Mouse (Mus musculus): Measurements from ENCODE around the gene Ppp1r36. TPM values are rescaled to one million over a fixed set of nuclear protein-coding genes. Genes with fewer than 3 reads are reported as not detected.

Gene Ppp1r36
- polyA plus RNA-seq, 1 experiment from 2014 or later = 1.6 TPM

DNA sequence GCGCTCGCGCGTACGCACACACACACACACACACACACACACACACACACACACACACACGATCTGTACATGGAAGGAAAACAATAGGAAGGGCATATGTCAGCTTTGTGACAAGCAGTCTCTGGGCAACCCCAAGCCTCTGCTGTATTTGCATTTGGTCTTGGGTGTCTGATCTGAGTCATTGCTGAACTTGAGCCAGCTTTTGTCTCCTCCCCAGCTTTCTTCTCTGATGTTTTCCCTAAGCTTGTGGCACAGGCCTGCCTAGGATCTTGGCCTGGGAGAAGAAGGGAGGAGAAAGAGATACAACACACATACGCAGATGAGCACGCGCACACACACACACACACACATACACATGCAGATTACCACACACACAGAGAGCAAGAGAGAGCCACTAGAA, 46.1 kb downstream of the Ppp1r36 start:
- WGBS = 85% methylated on average over 9 of the region's 9 CpGs

DNA sequence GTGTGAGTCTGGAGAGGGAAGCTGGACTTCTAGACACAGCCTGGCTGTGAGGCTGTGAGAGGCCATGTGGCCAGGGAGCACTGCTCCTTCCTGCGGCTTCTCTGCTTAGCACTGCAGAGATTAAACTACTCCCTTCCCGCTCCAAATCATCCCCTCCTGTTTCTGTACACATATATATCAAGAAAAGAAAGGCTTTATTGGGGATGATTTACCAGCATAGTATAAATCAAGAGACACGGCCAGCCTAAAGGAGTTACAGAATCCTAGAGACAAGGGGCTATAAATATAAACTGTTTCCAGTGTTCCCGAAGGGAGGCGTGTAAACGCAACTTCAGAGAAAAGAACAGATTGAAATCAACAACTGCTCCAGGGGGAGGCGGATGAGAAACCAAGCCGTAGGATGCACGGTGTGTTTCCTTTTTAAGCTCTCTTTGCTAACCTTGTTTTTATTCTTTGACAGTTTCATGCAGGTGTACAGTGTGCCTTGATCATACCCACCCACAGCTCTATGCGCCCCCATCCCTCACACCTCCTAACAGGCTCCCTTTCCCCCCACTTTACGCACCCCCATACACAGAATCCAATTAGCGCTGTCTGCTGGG, 47.4 kb downstream of the Ppp1r36 start:
- 0 out of 2 replicates have a peak overlapping the region, but pooled peaks have one; percentile 5 for H3K4me2 ChIP-seq
- no peaks in the 10 kb centered on the region for H3K9me3 ChIP-seq
- ATAC-seq (ENCODE audit: low FRiP score, low read depth) = no peak
- no peaks in the 10 kb centered on the region for H3K27me3 ChIP-seq
- 65% methylated on average over 12 of the region's 12 CpGs for WGBS
- H3K4me1 ChIP-seq (replicated peaks) = peaks cover 3% of the 10 kb centered on the region; the same call in 1 of the 2 replicates
- no peaks in the 10 kb centered on the region for H3K36me3 ChIP-seq
- H3K27ac ChIP-seq (replicated peaks) = no peak overlapping the region
- H3K9ac ChIP-seq = no peak overlapping the region
- H3K4me3 ChIP-seq = no peak overlapping the region

More for the DNA sequence above, 46.1 kb downstream of the Ppp1r36 start:
- no peak overlapping the region for H3K9ac ChIP-seq
- H3K27ac ChIP-seq (replicated peaks) = no peak overlapping the region
- H3K36me3 ChIP-seq = no peaks in the 10 kb centered on the region
- H3K27me3 ChIP-seq = no peaks in the 10 kb centered on the region
- H3K4me1 ChIP-seq (replicated peaks) = peaks cover 3% of the 10 kb centered on the region; the same call in 1 of the 2 replicates
- H3K4me3 ChIP-seq = no peak overlapping the region
- no peak for ATAC-seq (ENCODE audit: low FRiP score, low read depth)
- no peaks in the 10 kb centered on the region for H3K9me3 ChIP-seq
- no peak overlapping the region for H3K4me2 ChIP-seq

DNA sequence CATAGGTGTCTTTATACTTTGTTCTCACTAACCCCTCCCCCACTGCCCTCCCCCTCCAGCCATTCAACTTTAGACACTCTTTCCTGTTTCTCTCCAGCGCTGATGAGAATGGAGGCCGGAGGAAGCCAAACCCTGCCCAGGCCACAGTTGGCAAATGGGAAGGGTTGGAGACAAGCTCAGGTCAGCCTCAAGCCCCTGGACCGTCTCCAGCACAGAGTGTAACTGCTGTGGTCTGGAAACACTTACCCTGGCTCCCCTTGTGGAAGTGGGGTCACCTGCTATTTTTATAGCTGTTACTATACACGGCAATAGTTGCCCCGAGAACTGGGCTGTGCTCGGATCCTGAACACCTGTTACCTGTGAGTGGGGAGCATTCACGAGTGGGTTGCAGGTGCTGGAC, 49.3 kb downstream of the Ppp1r36 start:
- WGBS = 91% methylated on average over 7 of the region's 7 CpGs
- Histone ChIP-seq H3K4me1 (replicated peaks) (peaks cover 3% of the 10 kb centered on the region; the same call in 1 of the 2 replicates), H3K9me3 (no peaks in the 10 kb centered on the region), H3K9ac (no peak overlapping the region), H3K4me2 (no peak overlapping the region), H3K27ac (replicated peaks) (no peak overlapping the region), H3K27me3 (no peaks in the 10 kb centered on the region), H3K4me3 (no peak overlapping the region), H3K36me3 (no peaks in the 10 kb centered on the region)
- ATAC-seq (ENCODE audit: low FRiP score, low read depth) = no peak

DNA sequence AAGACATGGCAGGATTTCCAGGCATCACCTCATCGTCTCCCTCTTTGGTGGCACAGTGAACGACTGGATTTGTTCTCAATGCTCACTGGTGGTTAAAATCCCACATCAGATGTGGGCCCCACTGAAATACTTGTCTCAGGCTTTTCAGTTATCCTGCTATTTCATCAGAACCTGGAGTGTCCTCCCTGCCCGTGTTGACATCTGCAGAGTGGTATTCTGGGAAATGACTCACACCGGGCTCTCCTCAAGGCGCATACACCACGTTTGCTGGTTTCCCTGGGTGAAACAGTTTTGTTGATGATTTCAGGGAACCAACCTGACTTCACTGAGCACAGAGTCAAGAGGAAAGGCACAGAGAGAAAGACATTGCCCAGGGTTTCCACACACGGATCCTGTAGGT, 49.9 kb downstream of the Ppp1r36 start:
- Histone ChIP-seq H3K27ac (replicated peaks) (no peak overlapping the region), H3K9me3 (no peaks in the 10 kb centered on the region), H3K36me3 (no peaks in the 10 kb centered on the region), H3K9ac (no peak overlapping the region), H3K27me3 (no peaks in the 10 kb centered on the region), H3K4me2 (no peak overlapping the region), H3K4me3 (no peak overlapping the region), H3K4me1 (replicated peaks) (peaks cover 3% of the 10 kb centered on the region; the same call in 1 of the 2 replicates)
- no peak for ATAC-seq (ENCODE audit: low FRiP score, low read depth)
- 69% methylated on average over 7 of the region's 7 CpGs for WGBS

DNA sequence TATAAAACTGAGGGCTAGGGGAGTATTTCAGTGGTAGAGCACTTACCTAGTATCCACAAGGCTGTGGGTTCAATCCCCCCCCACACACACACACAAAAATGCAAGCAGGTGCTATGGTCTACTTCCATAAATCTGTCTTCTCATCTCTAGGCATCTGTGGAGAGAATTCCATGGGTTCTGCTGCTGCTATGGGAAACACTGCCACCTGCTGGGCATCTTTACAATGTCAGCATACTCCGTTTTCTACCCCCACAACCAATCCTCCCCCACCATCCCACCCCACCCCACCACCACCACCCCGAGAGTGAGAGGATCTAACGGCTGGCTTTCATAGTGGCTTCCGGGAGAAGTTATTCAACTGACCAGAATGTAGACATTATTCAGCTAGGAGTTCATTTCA, 54.7 kb downstream of the Ppp1r36 start:
- WGBS = 8% methylated on average over 4 of the region's 4 CpGs
- Histone ChIP-seq H3K9ac (no peak overlapping the region), H3K4me1 (replicated peaks) (no peaks in the 10 kb centered on the region), H3K4me3 (no peak overlapping the region), H3K9me3 (no peaks in the 10 kb centered on the region), H3K27me3 (no peaks in the 10 kb centered on the region), H3K36me3 (no peaks in the 10 kb centered on the region), H3K4me2 (no peak overlapping the region), H3K27ac (replicated peaks) (no peak overlapping the region)
- ATAC-seq (ENCODE audit: low FRiP score, low read depth) = no peak

DNA sequence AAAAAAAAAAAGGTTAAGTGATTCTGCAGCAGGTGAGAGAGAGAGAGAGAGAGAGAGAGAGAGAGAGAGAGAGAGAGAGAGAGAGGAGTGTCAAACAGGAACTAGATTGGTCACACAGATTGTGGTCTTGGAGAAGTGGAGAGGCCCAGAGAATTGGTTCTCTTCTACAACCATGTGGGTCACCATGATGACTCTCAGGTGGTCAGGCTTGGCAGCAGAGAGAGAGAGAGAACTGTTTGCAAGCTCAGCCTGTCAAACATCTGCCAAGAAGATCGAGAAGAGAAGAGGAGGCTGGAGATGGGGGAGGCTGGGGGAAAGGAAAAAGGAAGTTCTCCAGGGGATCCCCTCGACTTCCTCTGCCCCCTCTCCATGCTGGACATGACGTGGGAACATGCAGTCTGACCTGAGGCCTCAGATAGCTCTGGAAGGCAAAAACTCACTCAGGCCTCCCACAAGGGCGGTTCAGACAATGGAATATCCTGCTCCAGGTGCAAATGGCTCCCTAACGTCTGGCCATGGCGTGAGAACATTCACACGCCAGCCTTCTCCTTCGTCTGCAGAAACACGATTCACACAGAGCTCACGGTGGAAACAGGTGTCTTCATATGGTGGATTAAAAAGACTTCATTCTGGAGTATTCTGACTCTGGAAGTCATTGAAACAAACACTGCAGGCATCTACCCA, 56.4 kb downstream of the Ppp1r36 start:
- Histone ChIP-seq H3K27me3 (no peaks in the 10 kb centered on the region), H3K4me1 (replicated peaks) (0 out of 2 replicates have a peak, but pooled peaks cover 5% of the 10 kb centered on the region), H3K27ac (replicated peaks) (no peak overlapping the region), H3K9ac (no peak overlapping the region), H3K36me3 (no peaks in the 10 kb centered on the region), H3K4me3 (no peak overlapping the region), H3K4me2 (no peak overlapping the region), H3K9me3 (no peaks in the 10 kb centered on the region)
- 83% methylated on average over 10 of the region's 10 CpGs for WGBS
- ATAC-seq (ENCODE audit: low FRiP score, low read depth) = no peak

DNA sequence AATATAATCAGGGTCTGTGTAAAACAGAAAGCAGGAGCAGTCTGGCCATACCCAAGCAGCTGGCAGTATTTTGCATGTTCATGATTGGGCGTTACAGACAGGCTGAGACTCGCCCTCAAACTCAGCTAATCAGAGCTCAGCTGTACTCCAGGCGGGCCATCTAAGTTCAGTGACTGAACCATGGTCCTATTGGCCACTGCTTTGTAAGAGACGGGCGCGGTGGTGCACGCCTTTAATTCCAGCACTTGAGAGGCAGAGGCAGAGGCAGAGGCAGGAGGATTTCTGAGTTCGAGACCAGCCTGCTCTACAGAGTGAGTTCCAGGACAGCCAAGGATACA, 56.9 kb downstream of the Ppp1r36 start:
- no peak overlapping the region for H3K27ac ChIP-seq (replicated peaks)
- WGBS = 91% methylated on average over 8 of the region's 8 CpGs
- 0 out of 2 replicates have a peak, but pooled peaks cover 5% of the 10 kb centered on the region for H3K4me1 ChIP-seq (replicated peaks)
- H3K27me3 ChIP-seq = no peaks in the 10 kb centered on the region
- H3K36me3 ChIP-seq = no peaks in the 10 kb centered on the region
- H3K9me3 ChIP-seq = no peaks in the 10 kb centered on the region
- no peak for ATAC-seq (ENCODE audit: low FRiP score, low read depth)
- H3K4me2 ChIP-seq = no peak overlapping the region
- H3K4me3 ChIP-seq = no peak overlapping the region
- no peak overlapping the region for H3K9ac ChIP-seq

DNA sequence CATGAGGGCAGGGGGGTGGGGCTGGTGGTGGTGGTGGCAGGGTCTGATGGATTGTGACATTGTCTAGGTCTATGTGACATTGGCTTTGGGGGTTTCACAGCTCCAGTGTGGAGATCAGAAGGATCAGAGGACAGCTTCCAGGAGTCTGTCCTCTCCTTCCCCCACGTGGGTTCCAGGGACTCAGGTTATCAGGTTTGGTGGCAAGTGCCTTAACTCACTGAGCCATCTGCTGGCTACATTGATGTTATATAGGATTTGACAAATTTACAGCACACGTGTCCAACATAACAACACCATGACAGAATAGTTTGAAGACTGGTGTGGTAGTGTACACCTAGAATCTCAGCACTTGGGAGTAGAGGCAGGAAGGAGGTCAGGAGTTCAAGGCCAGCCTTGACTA, 57.5 kb downstream of the Ppp1r36 start:
- Histone ChIP-seq H3K9me3 (no peaks in the 10 kb centered on the region), H3K27ac (replicated peaks) (no peak overlapping the region), H3K9ac (no peak overlapping the region), H3K36me3 (no peaks in the 10 kb centered on the region), H3K4me2 (no peak overlapping the region), H3K4me1 (replicated peaks) (0 out of 2 replicates have a peak, but pooled peaks cover 5% of the 10 kb centered on the region), H3K4me3 (no peak overlapping the region), H3K27me3 (no peaks in the 10 kb centered on the region)
- WGBS = 61% methylated on average over 2 of the region's 2 CpGs
- ATAC-seq (ENCODE audit: low FRiP score, low read depth) = no peak

DNA sequence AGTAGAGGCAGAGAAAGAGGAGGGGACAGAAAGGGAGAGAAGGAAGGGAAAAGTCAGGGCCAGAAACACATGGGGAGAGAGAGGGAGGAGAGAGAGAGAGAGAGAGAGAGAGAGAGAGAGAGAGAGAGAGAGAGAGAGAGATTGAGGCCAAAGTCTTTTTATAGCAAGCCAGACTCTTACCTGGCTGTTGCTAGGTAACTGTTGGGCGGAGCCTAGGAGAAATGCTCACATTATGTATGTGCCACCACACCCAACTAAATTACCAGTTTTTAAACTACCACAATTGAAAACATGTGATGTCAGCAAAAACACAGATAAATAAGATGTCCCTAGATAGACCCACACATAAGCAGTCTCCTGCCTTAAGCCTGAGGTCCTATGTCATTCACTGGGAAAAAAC, 58.8 kb downstream of the Ppp1r36 start:
- 100% methylated on average over 1 of the region's 1 CpGs for WGBS
- ATAC-seq (ENCODE audit: low FRiP score, low read depth) = no peak
- H3K27ac ChIP-seq (replicated peaks) = no peak overlapping the region

DNA sequence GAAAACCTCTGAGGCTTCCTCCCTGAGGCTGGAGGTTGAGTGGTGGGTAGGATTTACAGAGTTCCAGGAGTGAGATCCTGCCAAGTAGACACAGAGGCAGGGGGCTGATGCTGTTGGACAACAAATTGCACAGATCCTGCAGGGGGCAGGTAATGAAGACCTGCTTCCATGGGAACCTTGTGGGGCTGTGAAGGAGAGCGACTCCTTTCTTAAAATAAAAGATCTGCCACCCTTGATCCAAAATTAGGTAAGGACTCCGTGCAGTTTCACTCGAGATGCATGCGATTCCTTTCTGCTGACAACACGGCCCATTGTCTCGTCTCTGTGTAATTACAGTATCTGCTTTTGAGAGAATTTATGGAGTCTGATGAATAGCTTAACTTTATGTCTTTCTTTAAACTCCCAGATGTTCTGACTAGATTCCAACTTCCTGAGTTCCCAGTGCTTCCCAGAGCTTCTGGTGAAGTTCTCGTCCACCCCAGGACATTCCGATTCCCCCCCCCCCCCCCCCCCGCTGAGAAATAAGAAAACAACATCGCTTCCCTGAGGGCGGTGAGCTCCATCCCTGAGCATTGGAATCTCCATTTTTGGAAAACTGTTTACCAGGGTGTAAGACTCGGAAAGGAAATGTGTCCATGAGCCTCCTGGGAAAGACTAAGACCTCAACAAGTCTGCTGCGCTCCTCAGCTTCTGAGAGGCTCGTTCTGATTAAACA, 61.1 kb downstream of the Ppp1r36 start:
- Histone ChIP-seq H3K4me3 (no peak overlapping the region), H3K27me3 (no peaks in the 10 kb centered on the region), H3K9me3 (no peaks in the 10 kb centered on the region), H3K4me2 (no peak overlapping the region), H3K36me3 (no peaks in the 10 kb centered on the region), H3K27ac (replicated peaks) (no peak overlapping the region), H3K4me1 (replicated peaks) (0 out of 2 replicates have a peak, but pooled peaks cover 5% of the 10 kb centered on the region), H3K9ac (no peak overlapping the region)
- whole genome bisulfite sequencing = 48% methylated on average over 14 of the region's 14 CpGs
- ATAC-seq (ENCODE audit: low FRiP score, low read depth) = no peak

More for the DNA sequence above, 58.8 kb downstream of the Ppp1r36 start:
- Histone ChIP-seq H3K36me3 (no peaks in the 10 kb centered on the region), H3K4me3 (no peak overlapping the region), H3K27me3 (no peaks in the 10 kb centered on the region), H3K4me1 (replicated peaks) (0 out of 2 replicates have a peak, but pooled peaks cover 5% of the 10 kb centered on the region), H3K9me3 (no peaks in the 10 kb centered on the region), H3K4me2 (no peak overlapping the region), H3K9ac (no peak overlapping the region)

DNA sequence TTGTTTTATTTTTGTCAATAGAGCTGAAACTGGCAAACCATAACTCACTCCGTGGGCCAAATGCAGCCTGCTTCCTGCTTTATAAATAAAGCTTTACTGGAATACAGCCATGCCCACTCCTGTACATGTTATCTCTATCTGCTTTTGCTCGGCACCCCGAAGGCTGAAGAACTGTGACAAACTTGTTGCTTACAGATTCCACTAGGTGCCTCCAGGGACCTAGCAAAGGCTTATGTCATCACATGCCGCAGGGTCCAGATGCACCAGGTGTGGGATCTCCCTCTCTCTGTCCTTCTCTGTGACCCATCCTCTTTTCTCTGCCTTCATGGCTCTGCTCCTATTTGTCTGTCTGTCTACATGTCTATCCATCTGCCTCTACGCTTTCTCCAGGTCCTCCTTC, 61.8 kb downstream of the Ppp1r36 start:
- ATAC-seq (ENCODE audit: low FRiP score, low read depth) = no peak
- 85% methylated on average over 5 of the region's 5 CpGs for WGBS
- Histone ChIP-seq H3K4me1 (replicated peaks) (0 out of 2 replicates have a peak, but pooled peaks cover 5% of the 10 kb centered on the region), H3K9ac (no peak overlapping the region), H3K9me3 (no peaks in the 10 kb centered on the region), H3K36me3 (no peaks in the 10 kb centered on the region), H3K27me3 (no peaks in the 10 kb centered on the region), H3K4me3 (no peak overlapping the region), H3K4me2 (no peak overlapping the region), H3K27ac (replicated peaks) (no peak overlapping the region)

DNA sequence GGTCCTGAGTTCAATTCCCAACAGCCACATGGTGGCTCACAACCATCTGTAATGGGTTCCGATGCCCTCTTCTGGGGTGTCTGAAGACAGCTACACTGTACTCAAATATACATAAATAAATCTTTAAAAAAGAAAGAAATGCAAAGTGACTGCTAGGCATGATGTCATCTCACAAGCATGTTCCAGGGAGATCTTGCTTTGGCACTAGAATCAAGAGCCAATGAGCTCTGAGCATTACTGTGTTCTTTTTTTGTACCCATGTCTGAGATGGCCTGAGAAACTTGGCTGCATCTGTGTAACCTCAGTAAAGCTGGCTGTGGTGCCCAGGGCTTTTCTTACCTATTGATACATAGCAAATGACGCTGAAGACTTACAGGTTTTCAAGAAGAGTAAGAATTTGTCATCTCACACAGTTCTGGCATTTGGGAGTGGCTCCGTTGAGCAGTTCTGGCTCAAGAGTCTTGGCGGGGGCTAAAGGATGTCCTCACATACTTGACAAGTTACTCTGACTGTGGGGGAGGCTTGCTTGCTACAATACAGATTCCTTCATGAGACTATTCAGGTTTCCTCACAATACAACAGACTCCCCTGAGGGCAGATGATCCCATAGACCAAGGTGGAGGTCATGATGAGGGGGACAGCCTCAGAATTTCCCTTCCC, 62.6 kb downstream of the Ppp1r36 start:
- no peak overlapping the region for H3K27ac ChIP-seq (replicated peaks)
- H3K4me3 ChIP-seq = no peak overlapping the region
- no peak overlapping the region for H3K4me2 ChIP-seq
- no peaks in the 10 kb centered on the region for H3K27me3 ChIP-seq
- no peaks in the 10 kb centered on the region for H3K9me3 ChIP-seq
- no peak overlapping the region for H3K9ac ChIP-seq
- H3K4me1 ChIP-seq (replicated peaks) = 0 out of 2 replicates have a peak, but pooled peaks cover 5% of the 10 kb centered on the region
- no peak for ATAC-seq (ENCODE audit: low FRiP score, low read depth)
- WGBS = 94% methylated on average over 4 of the region's 4 CpGs
- no peaks in the 10 kb centered on the region for H3K36me3 ChIP-seq

All from hindbrain, embryonic 15.5 days (tissue).